ENCODE assay signal across 8 mouse cellular contexts in genomic region chr19:25400212-25400913, GRCm38 (mm10).
DNase-seq lines count a peak whose midpoint lies in the region; ATAC-seq lines count a peak whose summit lies in the region.

No protein-coding gene starts in this region.

- peak overlapping the region; percentile 77 for H3K27ac ChIP-seq in hindbrain, embryonic 10.5 days
- H3K27ac ChIP-seq in limb, embryonic 12.5 days: peak overlapping the region; percentile 86

- no peaks in the 10 kb centered on the region for H3K27me3 ChIP-seq in hindbrain, embryonic 10.5 days (ENCODE audit: insufficient read depth, poor library complexity, severe bottlenecking)
- H3K27me3 ChIP-seq in limb, embryonic 12.5 days: no peaks in the 10 kb centered on the region

- WGBS in hindbrain, embryonic 10.5 days: 36% methylated on average over 13 of the region's 13 CpGs
- 45% methylated on average over 13 of the region's 13 CpGs for WGBS in limb, embryonic 12.5 days

- intact Hi-C loops in left cerebral cortex, postnatal 25 days (cut with DNase I): no loop called here

- H3K4me1 ChIP-seq in hindbrain, embryonic 10.5 days (replicated peaks): peaks cover 38% of the 10 kb centered on the region
- H3K4me1 ChIP-seq in limb, embryonic 12.5 days (replicated peaks): peaks cover 78% of the 10 kb centered on the region

- H3K9ac ChIP-seq in limb, embryonic 12.5 days (replicated peaks): no peak overlapping the region

- H3K4me2 ChIP-seq in limb, embryonic 12.5 days: peak overlapping the region; percentile 36

- no peaks in the 10 kb centered on the region for H3K36me3 ChIP-seq in hindbrain, embryonic 10.5 days
- H3K36me3 ChIP-seq in limb, embryonic 12.5 days: no peaks in the 10 kb centered on the region

- 0 out of 2 replicates have a peak, but pooled peaks cover 4% of the 10 kb centered on the region for H3K9me3 ChIP-seq in hindbrain, embryonic 10.5 days
- H3K9me3 ChIP-seq in limb, embryonic 12.5 days: no peaks in the 10 kb centered on the region

- peak overlapping the region; percentile 23; the same call in 1 of the 2 replicates for H3K4me3 ChIP-seq in hindbrain, embryonic 10.5 days
- no peak overlapping the region for H3K4me3 ChIP-seq in limb, embryonic 12.5 days (replicated peaks)

- ATAC-seq in limb, embryonic 12.5 days (ENCODE audit: insufficient number of reproducible peaks, insufficient read depth, low FRiP score, low TSS enrichment, low read depth): 0 out of 2 replicates have a peak, but pooled peaks have one; percentile 27

- DNase-seq in retina, postnatal 1 day: peak; percentile 32
- DNase-seq in retina, embryonic 14.5 days (ENCODE audit: low spot score): no peak
- no peak for DNase-seq in hindbrain, embryonic 10.5 days (ENCODE audit: low spot score)
- no peak for DNase-seq in cerebellum, postnatal 10 days
- DNase-seq in c-Kit-positive CD71-positive TER-119-positive erythroid progenitor cells, embryonic 14.5 days (ENCODE audit: low spot score): no peak
- DNase-seq in spleen, postnatal 4 days (ENCODE audit: low spot score in 2 of 2): no peak
- no peak for DNase-seq in left cerebral cortex, postnatal 25 days (ENCODE audit: low spot score in 2 of 2)
